Mouse (Mus musculus) thymus, postnatal 14 days (tissue): ENCODE data around the gene Tmem179b.

Experiments
- DNase-seq: peaks from one replicate; pipeline ENCODE4 v3.0.0; 2021

Tmem179b gene

GRCm38 (mm10) chr19:8774086-8774835 lies at the start of gene Tmem179b:
TSS of gene Tmem179b (minus strand) at chr19:8774467.
- peak; percentile 98 for DNase-seq

GRCm38 (mm10) chr19:8822696-8823095 lies 48.4 kb upstream of the Tmem179b start:
- DNase-seq = no peak

- DNase-seq = no peak
Measured at GRCm38 (mm10) chr19:8821146-8821545, 46.9 kb upstream of the Tmem179b start.

GRCm38 (mm10) chr19:8820424-8820956 lies 46.2 kb upstream of the Tmem179b start:
- DNase-seq = no peak

- DNase-seq = peak; percentile 98
Measured at GRCm38 (mm10) chr19:8819596-8820423, 45.5 kb upstream of the Tmem179b start, which contains the start of gene Hnrnpul2. TSS of gene Hnrnpul2 (plus strand) at chr19:8820010.

GRCm38 (mm10) chr19:8818801-8819595 lies 44.7 kb upstream of the Tmem179b start, which contains the start of gene Ttc9c:
TSS of gene Ttc9c (minus strand) at chr19:8819333.
- DNase-seq = peak; percentile 94

GRCm38 (mm10) chr19:8818301-8818798 lies 44.1 kb upstream of the Tmem179b start:
- DNase-seq = no peak

- DNase-seq = no peak
Measured at GRCm38 (mm10) chr19:8817001-8817400, 42.7 kb upstream of the Tmem179b start.

GRCm38 (mm10) chr19:8815812-8816211 lies 41.5 kb upstream of the Tmem179b start:
- no peak for DNase-seq

GRCm38 (mm10) chr19:8806810-8807209 lies 32.5 kb upstream of the Tmem179b start:
- no peak for DNase-seq

GRCm38 (mm10) chr19:8803879-8804660 lies 29.8 kb upstream of the Tmem179b start:
- no peak for DNase-seq

GRCm38 (mm10) chr19:8803204-8803780 lies 29.0 kb upstream of the Tmem179b start:
- no peak for DNase-seq

GRCm38 (mm10) chr19:8802130-8802821 lies 28.0 kb upstream of the Tmem179b start, which contains the start of gene Zbtb3:
TSS of gene Zbtb3 (plus strand) at chr19:8802555.
- DNase-seq = peak; percentile 92

- DNase-seq = no peak
Measured at GRCm38 (mm10) chr19:8798947-8799315, 24.7 kb upstream of the Tmem179b start.

- DNase-seq = peak; percentile 92
Measured at GRCm38 (mm10) chr19:8798264-8798946, 24.1 kb upstream of the Tmem179b start, which contains the start of gene Polr2g. TSS of gene Polr2g (minus strand) at chr19:8798577.

GRCm38 (mm10) chr19:8790171-8790570 lies 15.9 kb upstream of the Tmem179b start:
- DNase-seq = no peak

- DNase-seq = no peak
Measured at GRCm38 (mm10) chr19:8789171-8789570, 14.9 kb upstream of the Tmem179b start.

- DNase-seq = no peak
Measured at GRCm38 (mm10) chr19:8788521-8788920, 14.3 kb upstream of the Tmem179b start.

- peak; percentile 92 for DNase-seq
Measured at GRCm38 (mm10) chr19:8786008-8786781, 11.9 kb upstream of the Tmem179b start, which contains the start of gene Taf6l. TSS of gene Taf6l (minus strand) at chr19:8786417.
